Mouse (Mus musculus): ENCODE results near the gene Gm20388. TPM values are rescaled to one million over a fixed set of nuclear protein-coding genes. Genes with fewer than 3 reads are reported as not detected.

Gene Gm20388
- polyA plus RNA-seq, 1 experiment from 2014 or later, result not detected

GRCm38 (mm10) chr8:120580336-120581000 is 669.8 kb downstream of the Gm20388 start:
- ATAC-seq (ENCODE audit: insufficient number of reproducible peaks, insufficient read depth, low FRiP score, low TSS enrichment, low read depth), result no peak
- WGBS, result 72% methylated on average over 8 of the region's 8 CpGs
- no peaks in the 10 kb centered on the region for H3K9me3 ChIP-seq

GRCm38 (mm10) chr8:120581329-120581728 is 670.7 kb downstream of the Gm20388 start:
- ATAC-seq (ENCODE audit: insufficient number of reproducible peaks, insufficient read depth, low FRiP score, low TSS enrichment, low read depth), result no peak
- peaks cover 88% of the 10 kb centered on the region for H3K36me3 ChIP-seq

More at GRCm38 (mm10) chr8:120580336-120581000, 669.8 kb downstream of the Gm20388 start:
- H3K4me1 ChIP-seq, result peaks cover 11% of the 10 kb centered on the region
- H3K27ac ChIP-seq, result no peak overlapping the region
- peaks cover 91% of the 10 kb centered on the region for H3K36me3 ChIP-seq
- H3K9ac ChIP-seq, result no peak overlapping the region
- H3K27me3 ChIP-seq, result no peaks in the 10 kb centered on the region
- no peak overlapping the region for H3K4me2 ChIP-seq
- no peak overlapping the region for H3K4me3 ChIP-seq

GRCm38 (mm10) chr8:120581811-120582210 is 671.2 kb downstream of the Gm20388 start:
- no peaks in the 10 kb centered on the region for H3K27me3 ChIP-seq
- H3K9me3 ChIP-seq, result no peaks in the 10 kb centered on the region
- H3K27ac ChIP-seq, result no peak overlapping the region
- 88% methylated on average over 8 of the region's 8 CpGs for WGBS
- no peak for ATAC-seq (ENCODE audit: insufficient number of reproducible peaks, insufficient read depth, low FRiP score, low TSS enrichment, low read depth)
- H3K9ac ChIP-seq, result no peak overlapping the region
- no peaks in the 10 kb centered on the region for H3K4me1 ChIP-seq
- H3K36me3 ChIP-seq, result peaks cover 83% of the 10 kb centered on the region
- H3K4me3 ChIP-seq, result no peak overlapping the region
- no peak overlapping the region for H3K4me2 ChIP-seq

More at GRCm38 (mm10) chr8:120581329-120581728, 670.7 kb downstream of the Gm20388 start:
- H3K4me2 ChIP-seq, result no peak overlapping the region
- no peaks in the 10 kb centered on the region for H3K27me3 ChIP-seq
- no peaks in the 10 kb centered on the region for H3K9me3 ChIP-seq
- no peak overlapping the region for H3K27ac ChIP-seq
- 91% methylated on average over 12 of the region's 12 CpGs for WGBS
- H3K9ac ChIP-seq, result no peak overlapping the region
- H3K4me1 ChIP-seq, result peaks cover 2% of the 10 kb centered on the region; the same call in 1 of the 2 replicates
- no peak overlapping the region for H3K4me3 ChIP-seq

- H3K36me3 ChIP-seq, result peaks cover 54% of the 10 kb centered on the region
- no peaks in the 10 kb centered on the region for H3K27me3 ChIP-seq
- WGBS, result 90% methylated on average over 10 of the region's 10 CpGs
- H3K4me2 ChIP-seq, result no peak overlapping the region
- ATAC-seq (ENCODE audit: insufficient number of reproducible peaks, insufficient read depth, low FRiP score, low TSS enrichment, low read depth), result no peak
- no peaks in the 10 kb centered on the region for H3K9me3 ChIP-seq
- no peak overlapping the region for H3K4me3 ChIP-seq
- peaks cover 16% of the 10 kb centered on the region for H3K4me1 ChIP-seq
- no peak overlapping the region for H3K9ac ChIP-seq
- no peak overlapping the region for H3K27ac ChIP-seq
Observed at GRCm38 (mm10) chr8:120585521-120585920, 674.9 kb downstream of the Gm20388 start.

GRCm38 (mm10) chr8:120588908-120589771 is 678.5 kb downstream of the Gm20388 start, which contains the start of gene Gins2:
Gene Gins2 (minus strand): TSS chr8:120589304.
- peak within 1 kb of the TSS; percentile 78 for H3K4me3 ChIP-seq
- peak within 1 kb of the TSS; percentile 61 for H3K27ac ChIP-seq
- H3K36me3 ChIP-seq, result peaks cover 25% of the 10 kb centered on the region
- H3K9me3 ChIP-seq, result no peaks in the 10 kb centered on the region
- peaks cover 16% of the 10 kb centered on the region for H3K4me1 ChIP-seq
- peak within 1 kb of the TSS; percentile 84 for H3K9ac ChIP-seq
- under 1% methylated on average over 67 of the region's 67 CpGs for WGBS
- peak; percentile 98 for ATAC-seq (ENCODE audit: insufficient number of reproducible peaks, insufficient read depth, low FRiP score, low TSS enrichment, low read depth)
- H3K27me3 ChIP-seq, result no peaks in the 10 kb centered on the region
- H3K4me2 ChIP-seq, result peak within 1 kb of the TSS; percentile 79

GRCm38 (mm10) chr8:120589921-120590320 is 679.3 kb downstream of the Gm20388 start:
- H3K4me1 ChIP-seq, result peaks cover 16% of the 10 kb centered on the region
- no peak for ATAC-seq (ENCODE audit: insufficient number of reproducible peaks, insufficient read depth, low FRiP score, low TSS enrichment, low read depth)
- peaks cover 17% of the 10 kb centered on the region for H3K36me3 ChIP-seq
- no peaks in the 10 kb centered on the region for H3K27me3 ChIP-seq
- WGBS, result 58% methylated on average over 2 of the region's 2 CpGs
- no peaks in the 10 kb centered on the region for H3K9me3 ChIP-seq
- peak overlapping the region; percentile 78 for H3K4me3 ChIP-seq
- H3K9ac ChIP-seq, result peak overlapping the region; percentile 65
- H3K4me2 ChIP-seq, result peak overlapping the region; percentile 66
- peak overlapping the region; percentile 48; the same call in 1 of the 2 replicates for H3K27ac ChIP-seq

- WGBS, result 63% methylated on average over 10 of the region's 10 CpGs
- H3K27ac ChIP-seq, result peak overlapping the region; percentile 33; the same call in 1 of the 2 replicates
- no peaks in the 10 kb centered on the region for H3K9me3 ChIP-seq
- no peak overlapping the region for H3K4me3 ChIP-seq
- no peaks in the 10 kb centered on the region for H3K27me3 ChIP-seq
- H3K36me3 ChIP-seq, result 0 out of 2 replicates have a peak, but pooled peaks cover 5% of the 10 kb centered on the region
- ATAC-seq (ENCODE audit: insufficient number of reproducible peaks, insufficient read depth, low FRiP score, low TSS enrichment, low read depth), result no peak
- H3K9ac ChIP-seq, result 0 out of 2 replicates have a peak overlapping the region, but pooled peaks have one; percentile 21
- H3K4me1 ChIP-seq, result peaks cover 16% of the 10 kb centered on the region
- H3K4me2 ChIP-seq, result no peak overlapping the region
Observed at GRCm38 (mm10) chr8:120591587-120592292, 681.1 kb downstream of the Gm20388 start.

- peaks cover 16% of the 10 kb centered on the region for H3K4me1 ChIP-seq
- ATAC-seq (ENCODE audit: insufficient number of reproducible peaks, insufficient read depth, low FRiP score, low TSS enrichment, low read depth), result no peak
- 90% methylated on average over 5 of the region's 5 CpGs for WGBS
- H3K9me3 ChIP-seq, result no peaks in the 10 kb centered on the region
- no peaks in the 10 kb centered on the region for H3K36me3 ChIP-seq
- no peak overlapping the region for H3K9ac ChIP-seq
- no peak overlapping the region for H3K27ac ChIP-seq
- H3K4me3 ChIP-seq, result no peak overlapping the region
- H3K27me3 ChIP-seq, result no peaks in the 10 kb centered on the region
- H3K4me2 ChIP-seq, result no peak overlapping the region
Observed at GRCm38 (mm10) chr8:120594571-120594970, 683.9 kb downstream of the Gm20388 start.

- WGBS, result 16% methylated on average over 5 of the region's 5 CpGs
- H3K4me2 ChIP-seq, result no peak overlapping the region
Observed at GRCm38 (mm10) chr8:120595963-120596362, 685.3 kb downstream of the Gm20388 start.

GRCm38 (mm10) chr8:120598579-120598978 is 687.9 kb downstream of the Gm20388 start:
- 19% methylated on average over 24 of the region's 24 CpGs for WGBS
- H3K9me3 ChIP-seq, result no peaks in the 10 kb centered on the region
- 0 out of 2 replicates have a peak, but pooled peaks have one; percentile 35 for ATAC-seq (ENCODE audit: insufficient number of reproducible peaks, insufficient read depth, low FRiP score, low TSS enrichment, low read depth)
- peaks cover 19% of the 10 kb centered on the region for H3K4me1 ChIP-seq
- peak overlapping the region; percentile 40 for H3K9ac ChIP-seq
- no peaks in the 10 kb centered on the region for H3K36me3 ChIP-seq
- H3K27ac ChIP-seq, result 0 out of 2 replicates have a peak overlapping the region, but pooled peaks have one; percentile 28
- H3K4me2 ChIP-seq, result peak overlapping the region; percentile 50
- H3K4me3 ChIP-seq, result peak overlapping the region; percentile 14; the same call in 1 of the 2 replicates
- no peaks in the 10 kb centered on the region for H3K27me3 ChIP-seq

More at GRCm38 (mm10) chr8:120595963-120596362, 685.3 kb downstream of the Gm20388 start:
- Histone ChIP-seq H3K9me3 (no peaks in the 10 kb centered on the region), H3K36me3 (no peaks in the 10 kb centered on the region), H3K27ac (no peak overlapping the region), H3K9ac (no peak overlapping the region), H3K4me1 (peaks cover 9% of the 10 kb centered on the region), H3K27me3 (no peaks in the 10 kb centered on the region), H3K4me3 (no peak overlapping the region)
- ATAC-seq (ENCODE audit: insufficient number of reproducible peaks, insufficient read depth, low FRiP score, low TSS enrichment, low read depth), result no peak

- Histone ChIP-seq H3K4me1 (peaks cover 19% of the 10 kb centered on the region), H3K4me3 (no peak overlapping the region), H3K27ac (no peak overlapping the region), H3K36me3 (no peaks in the 10 kb centered on the region), H3K4me2 (no peak overlapping the region), H3K9me3 (no peaks in the 10 kb centered on the region), H3K27me3 (no peaks in the 10 kb centered on the region), H3K9ac (no peak overlapping the region)
- WGBS, result 51% methylated on average over 7 of the region's 7 CpGs
- ATAC-seq (ENCODE audit: insufficient number of reproducible peaks, insufficient read depth, low FRiP score, low TSS enrichment, low read depth), result no peak
Observed at GRCm38 (mm10) chr8:120599504-120599903, 688.9 kb downstream of the Gm20388 start.
